Mouse (Mus musculus) thymus, adult 2 months (tissue): Measurements from ENCODE around the gene Procr. TPM values are rescaled to one million over a fixed set of nuclear protein-coding genes. Genes with fewer than 3 reads are reported as not detected.
"Not testable (repeated sequence)": the region's sequence is repeated elsewhere in the genome, so short reads cannot be mapped to it uniquely, and the experiment has no call there.

Experiments used
- DNase-seq: peaks from one replicate; pipeline ENCODE4 v3.0.0; 2021
- H3K27ac ChIP-seq: fragments of 200-500 bp; 2 replicates; pipeline ENCODE4 v1.5.1; 2012; ENCODE audit warnings: low read length, control low read depth; ENCODE audit not compliant: control insufficient read depth, insufficient read depth
- H3K27me3 ChIP-seq: fragments of 200-500 bp; 2 replicates; pipeline ENCODE4 v1.6.1; 2012; ENCODE audit warnings: mild to moderate bottlenecking, low read length, moderate library complexity, mixed read lengths; ENCODE audit not compliant: control insufficient read depth, insufficient read depth
- H3K36me3 ChIP-seq: fragments of 200-500 bp; 2 replicates; pipeline ENCODE4 v1.6.1; 2012; ENCODE audit warnings: mild to moderate bottlenecking, low read length, moderate library complexity; ENCODE audit not compliant: control insufficient read depth, insufficient read depth
- H3K4me1 ChIP-seq: fragments of 200-500 bp; replicated peaks from 2 replicates; pipeline ENCODE4 v1.6.1; 2012; ENCODE audit warnings: low read length; ENCODE audit not compliant: control insufficient read depth, insufficient read depth
- H3K4me3 ChIP-seq: fragments of 200-500 bp; 2 replicates; pipeline ENCODE4 v1.5.1; 2012; ENCODE audit warnings: mild to moderate bottlenecking, low read length, control low read depth, moderate library complexity; ENCODE audit not compliant: control insufficient read depth, insufficient read depth
- CTCF ChIP-seq: fragments of 200-500 bp; IDR thresholded peaks from 2 replicates; pipeline ENCODE4 v1.5.1; 2012; ENCODE audit warnings: mild to moderate bottlenecking, control low read depth, low read length, moderate library complexity, borderline replicate concordance; ENCODE audit not compliant: control insufficient read depth, poor library complexity, insufficient read depth; ENCODE audit errors: extremely low read depth
- POLR2A ChIP-seq: fragments of 200-500 bp; IDR thresholded peaks from 2 replicates; pipeline ENCODE4 v1.6.1; 2012; ENCODE audit warnings: mild to moderate bottlenecking, low read length, control low read depth, moderate library complexity; ENCODE audit not compliant: control insufficient read depth, poor library complexity, insufficient read depth; ENCODE audit errors: extremely low read depth
- WGBS: fragments of 180-500 bp; shearing (Covaris S2); methylation state at CpG from one replicate; pipeline ENCODE4 v1.1.7; 2018; 5-methylcytosine and 5-hydroxymethylcytosine counted together
- polyA plus RNA-seq: library from polyadenylated mRNA; depleted of rRNA; stranded (reverse); fragments of >200 nt; gene quantifications from 2 replicates; pipeline ENCODE4 v1.2.3, GENCODE M21; 2012

Gene Procr
- polyA plus RNA-seq, 1 experiment = 4.7 TPM

- no peak overlapping the region for H3K4me3 ChIP-seq
- TF ChIP-seq POLR2A = no peak
- no peak for TF ChIP-seq CTCF
- no peaks in the 10 kb centered on the region for H3K36me3 ChIP-seq
- WGBS = 93% methylated on average over 5 of the region's 5 CpGs
- no peak for DNase-seq
- H3K27me3 ChIP-seq = no peaks in the 10 kb centered on the region
- H3K4me1 ChIP-seq = no peaks in the 10 kb centered on the region
- H3K27ac ChIP-seq = no peak overlapping the region
Measured at GRCm38 (mm10) chr2:155735080-155735479, 15.8 kb upstream of the Procr start.

DNA sequence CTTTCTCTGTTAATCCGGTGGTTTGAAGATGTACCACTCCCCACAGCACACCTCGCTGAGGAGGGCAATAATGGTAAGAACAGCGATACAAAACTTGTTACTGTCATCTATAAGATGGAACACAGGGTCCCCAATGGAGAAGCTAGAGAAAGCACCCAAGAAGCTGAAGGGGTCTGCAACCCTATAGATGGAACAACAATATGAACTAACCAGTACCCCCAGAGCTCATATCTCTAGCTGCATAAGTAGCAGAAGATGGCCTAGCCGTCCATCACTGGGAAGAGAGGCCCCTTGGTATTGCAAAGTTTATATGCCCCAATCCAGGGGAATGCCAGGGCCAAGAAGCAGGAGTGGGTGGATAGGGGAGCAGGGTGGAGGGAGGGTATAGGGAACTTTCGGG lies 15.2 kb upstream of the Procr start, which contains the start of gene Gm17581:
TSS of gene Gm17581 (minus strand) at position 101 of the 400 bp plus-strand sequence.
- DNase-seq, H3K36me3 ChIP-seq, H3K4me3 ChIP-seq, H3K27me3 ChIP-seq, H3K4me1 ChIP-seq, H3K27ac ChIP-seq: not testable (repeated sequence)
- 96% methylated on average over 5 of the region's 5 CpGs for WGBS

- Histone ChIP-seq H3K27ac (no peak overlapping the region), H3K4me1 (no peaks in the 10 kb centered on the region), H3K27me3 (no peaks in the 10 kb centered on the region), H3K36me3 (no peaks in the 10 kb centered on the region), H3K4me3 (no peak overlapping the region)
- DNase-seq = no peak
- WGBS = 87% methylated on average over 6 of the region's 6 CpGs
- TF ChIP-seq CTCF = no peak
- TF ChIP-seq POLR2A = no peak
Measured at GRCm38 (mm10) chr2:155736936-155737335, 14.0 kb upstream of the Procr start.

GRCm38 (mm10) chr2:155737803-155738202 lies 13.1 kb upstream of the Procr start:
- no peak for DNase-seq
- Histone ChIP-seq H3K4me3 (no peak overlapping the region), H3K36me3 (no peaks in the 10 kb centered on the region), H3K27ac (no peak overlapping the region), H3K4me1 (no peaks in the 10 kb centered on the region), H3K27me3 (no peaks in the 10 kb centered on the region)
- TF ChIP-seq POLR2A (no peak), CTCF (no peak)
- 57% methylated on average over 9 of the region's 9 CpGs for WGBS

- no peaks in the 10 kb centered on the region for H3K27me3 ChIP-seq
- no peak overlapping the region for H3K4me3 ChIP-seq
- H3K27ac ChIP-seq = no peak overlapping the region
- no peaks in the 10 kb centered on the region for H3K36me3 ChIP-seq
- no peak for DNase-seq
- WGBS = 86% methylated on average over 11 of the region's 11 CpGs
- H3K4me1 ChIP-seq = no peaks in the 10 kb centered on the region
- no peak for TF ChIP-seq CTCF
- TF ChIP-seq POLR2A = no peak
Measured at GRCm38 (mm10) chr2:155742211-155742610, 8.7 kb upstream of the Procr start.

GRCm38 (mm10) chr2:155742931-155743337 lies 8.0 kb upstream of the Procr start:
- no peaks in the 10 kb centered on the region for H3K4me1 ChIP-seq

GRCm38 (mm10) chr2:155743351-155743750 lies 7.6 kb upstream of the Procr start:
- no peaks in the 10 kb centered on the region for H3K27me3 ChIP-seq
- 29% methylated on average over 9 of the region's 9 CpGs for WGBS
- no peak overlapping the region for H3K4me3 ChIP-seq
- no peaks in the 10 kb centered on the region for H3K36me3 ChIP-seq
- DNase-seq = no peak
- H3K4me1 ChIP-seq = no peaks in the 10 kb centered on the region
- TF ChIP-seq CTCF (no peak), POLR2A (no peak)
- H3K27ac ChIP-seq = no peak overlapping the region

More at GRCm38 (mm10) chr2:155742931-155743337, 8.0 kb upstream of the Procr start:
- no peaks in the 10 kb centered on the region for H3K36me3 ChIP-seq
- WGBS = 18% methylated on average over 12 of the region's 12 CpGs
- DNase-seq = no peak
- no peak overlapping the region for H3K27ac ChIP-seq
- TF ChIP-seq CTCF = no peak
- no peak for TF ChIP-seq POLR2A
- H3K27me3 ChIP-seq = no peaks in the 10 kb centered on the region
- H3K4me3 ChIP-seq = no peak overlapping the region
